Mouse (Mus musculus) liver, embryonic 14.5 days (tissue): ENCODE results near the gene Hist1h2ao. TPM values are rescaled to one million over a fixed set of nuclear protein-coding genes. Genes with fewer than 3 reads are reported as not detected.
"Not testable (repeated sequence)": the region's sequence is repeated elsewhere in the genome, so short reads cannot be mapped to it uniquely, and the experiment has no call there.

Experiments
- ATAC-seq: fragments of 200-750 bp; cut with Nextera tagmentation; 2 replicates; pipeline ENCODE4 v1.8.0; 2017; ENCODE audit warnings: moderate number of reproducible peaks, mild to moderate bottlenecking, moderate library complexity; ENCODE audit not compliant: insufficient read depth
- DNase-seq, 3 experiments: peaks; one replicate each; pipeline ENCODE4 v3.0.0-alpha.2; 2012 to 2013; ENCODE audit warnings: low read depth in 3 of 3, low spot score in 3 of 3
- H3K27ac ChIP-seq: fragments of 300-500 bp; sonication (generic); 2 replicates; pipeline ENCODE4 v1.5.1; 2014; ENCODE audit warnings: moderate library complexity, mild to moderate bottlenecking, control low read depth, inconsistent platforms
- H3K27me3 ChIP-seq: fragments of 300-500 bp; sonication (generic); 2 replicates; pipeline ENCODE4 v1.6.1; 2014; ENCODE audit warnings: mild to moderate bottlenecking, low read length, moderate library complexity; ENCODE audit not compliant: control insufficient read depth, insufficient read depth
- H3K36me3 ChIP-seq: fragments of 300-500 bp; sonication (generic); replicated peaks from 2 replicates; pipeline ENCODE4 v1.6.1; 2014; ENCODE audit warnings: low read depth; ENCODE audit not compliant: control insufficient read depth, insufficient read depth
- H3K4me1 ChIP-seq, 2 experiments: fragments of 200-500 bp in 1 of 2; fragments of 300-500 bp in 1 of 2; sonication (generic) in 1 of 2; replicated peaks; 2 replicates each; pipeline ENCODE4 v1.6.1; 2012 to 2014; ENCODE audit warnings: antibody characterized with exemption in 1 of 2, inconsistent platforms in 1 of 2, low read length in 1 of 2; ENCODE audit not compliant: control insufficient read depth in 2 of 2, insufficient read depth in 2 of 2
- H3K4me2 ChIP-seq: fragments of 300-500 bp; sonication (generic); 2 replicates; pipeline ENCODE4 v1.6.1; 2014; ENCODE audit warnings: low read depth, mild to moderate bottlenecking, control low read depth, moderate library complexity
- H3K4me3 ChIP-seq, 2 experiments: fragments of 200-500 bp in 1 of 2; fragments of 300-500 bp in 1 of 2; sonication (generic) in 1 of 2; 2 replicates each; pipeline ENCODE4 v1.5.1; 2012 to 2014; ENCODE audit warnings: low read depth in 2 of 2, low read length in 2 of 2, mild to moderate bottlenecking in 2 of 2, control low read depth in 1 of 2, inconsistent platforms in 1 of 2, moderate library complexity in 1 of 2; ENCODE audit not compliant: insufficient read depth in 1 of 2
- H3K9ac ChIP-seq: fragments of 300-500 bp; sonication (generic); replicated peaks from 2 replicates; pipeline ENCODE4 v1.6.1; 2014; ENCODE audit warnings: mild to moderate bottlenecking, control low read depth, moderate library complexity
- H3K9me3 ChIP-seq: fragments of 300-500 bp; sonication (generic); 2 replicates; pipeline ENCODE4 v1.6.1; 2016; ENCODE audit warnings: low read length, mixed read lengths; ENCODE audit not compliant: control insufficient read depth
- CTCF ChIP-seq: IDR thresholded peaks from 2 replicates; pipeline ENCODE4 v1.5.1; 2016; ENCODE audit warnings: antibody characterized with exemption, low read depth, control low read depth
- EP300 ChIP-seq: IDR thresholded peaks from 2 replicates; pipeline ENCODE4 v1.6.1; 2016; ENCODE audit warnings: antibody characterized with exemption, low read depth
- WGBS: fragments of 180-500 bp; shearing (Covaris S2); extraction: QIAGEN DNeasy Blood & Tissue Kit; methylation state at CpG from one replicate; pipeline ENCODE4 v1.1.7; 2014; ENCODE audit not compliant: insufficient replicate concordance; 5-methylcytosine and 5-hydroxymethylcytosine counted together
- polyA plus RNA-seq, 2 experiments: library from polyadenylated mRNA; depleted of rRNA in 1 of 2; stranded (reverse) in 1 of 2; unstranded in 1 of 2; fragments of >200 nt; fragmentation: Nextera tagmentation in 1 of 2; extraction: Ambion mirVana in 1 of 2; gene quantifications; 2 replicates each; pipeline versions ENCODE4 v1.2.1 to v1.2.3; 2012 to 2014

Hist1h2ao gene
- polyA plus RNA-seq, 2 experiments: 3.4 TPM; not detected in 1

DNA sequence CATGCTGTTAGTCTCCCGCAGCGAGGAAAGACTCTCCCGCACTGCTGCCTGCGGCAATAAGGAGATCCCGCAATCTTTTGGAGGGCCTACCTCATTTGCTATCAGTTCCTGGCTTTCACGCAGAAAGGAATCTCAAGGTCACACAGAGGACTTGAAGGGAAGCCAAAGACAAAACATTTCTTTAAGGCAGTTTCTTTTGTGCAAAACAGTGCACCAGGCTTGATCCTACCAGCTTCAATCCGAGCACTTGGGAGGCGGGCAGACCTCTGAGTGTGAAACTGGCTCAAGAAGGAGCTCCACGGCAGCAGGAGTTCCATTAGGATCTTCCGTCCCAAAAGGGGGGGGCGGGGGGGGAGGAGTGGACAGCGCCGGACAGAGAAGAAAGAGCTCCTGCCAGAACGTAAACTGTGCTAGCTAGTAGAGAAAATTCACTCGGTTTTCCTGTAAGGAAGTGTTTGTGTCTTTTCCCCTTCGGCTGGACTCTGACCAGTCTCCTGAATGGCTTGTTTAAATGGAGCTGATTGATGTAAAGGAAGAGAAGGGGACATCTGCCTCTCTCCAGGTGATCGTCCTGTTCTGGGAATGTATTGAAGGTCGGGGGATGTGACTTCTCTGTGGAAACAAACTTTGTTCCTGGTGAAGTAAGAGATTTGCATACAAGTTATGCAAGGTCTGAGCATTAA lies 19.5 kb upstream of the Hist1h2ao start:
- ATAC-seq: no peak
- WGBS: 27% methylated on average over 18 of the region's 18 CpGs

DNA sequence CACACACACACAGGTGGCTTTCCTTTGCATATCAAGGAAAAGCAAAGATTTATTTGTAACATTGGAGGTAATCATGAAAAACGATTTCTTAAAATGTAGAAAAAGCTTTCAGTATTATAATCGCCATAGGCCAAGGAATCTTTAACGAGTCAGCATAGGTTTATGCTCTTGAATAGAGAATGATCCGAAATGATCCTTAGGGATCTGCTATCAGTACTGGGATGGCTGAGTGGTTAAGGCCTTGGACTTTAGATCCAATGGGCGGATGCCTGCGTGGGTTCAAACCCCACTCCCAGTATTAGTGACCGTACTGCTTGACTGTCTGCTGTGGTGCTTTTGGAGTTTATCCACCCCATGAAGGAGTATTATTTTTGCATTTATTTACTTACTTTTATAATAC lies 14.7 kb upstream of the Hist1h2ao start:
- 81% methylated on average over 7 of the region's 7 CpGs for WGBS
- TF ChIP-seq EP300 (no peak), CTCF (no peak)
- Histone ChIP-seq H3K27ac (no peak overlapping the region), H3K4me3 (no peak overlapping the region), H3K27me3 (no peaks in the 10 kb centered on the region), H3K9me3 (no peaks in the 10 kb centered on the region), H3K4me2 (no peak overlapping the region), H3K9ac (no peak overlapping the region), H3K4me1 (peaks cover under 1% of the 10 kb centered on the region in 2 experiments; a peak in 2 of 4 replicates), H3K36me3 (no peaks in the 10 kb centered on the region)
- DNase-seq (no peak), ATAC-seq (no peak)

More for the DNA sequence above, 19.5 kb upstream of the Hist1h2ao start:
- Histone ChIP-seq H3K27me3 (no peaks in the 10 kb centered on the region), H3K9me3 (no peaks in the 10 kb centered on the region), H3K27ac (no peak overlapping the region), H3K36me3 (no peaks in the 10 kb centered on the region), H3K4me2 (peak overlapping the region; percentile 44), H3K4me1 (peaks cover 12 to 15% of the 10 kb centered on the region in 2 experiments), H3K9ac (peak overlapping the region; percentile 45), H3K4me3 (no peak overlapping the region)
- TF ChIP-seq CTCF (no peak), EP300 (no peak)
- no peak for DNase-seq

DNA sequence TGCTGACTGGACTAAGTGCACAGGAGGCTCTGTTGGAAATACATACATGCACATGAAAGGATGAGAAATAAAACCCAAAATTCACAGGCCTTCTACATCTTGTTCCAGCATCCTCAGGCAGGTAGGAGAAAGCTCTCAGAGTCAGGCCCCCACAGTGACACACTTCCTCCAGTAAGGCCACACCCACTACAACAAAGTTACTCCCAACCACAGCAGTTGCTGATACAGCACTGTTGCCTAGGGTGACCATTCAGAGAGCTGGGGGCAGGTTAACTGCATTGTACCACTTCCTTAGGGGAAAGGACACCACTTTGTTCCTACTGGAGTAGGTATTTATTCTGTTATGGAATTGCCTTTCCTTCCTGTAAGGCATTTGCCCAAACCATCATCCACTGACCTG lies 13.1 kb upstream of the Hist1h2ao start:
- H3K9me3 ChIP-seq, DNase-seq, H3K27me3 ChIP-seq, H3K27ac ChIP-seq, H3K4me2 ChIP-seq, H3K9ac ChIP-seq, H3K36me3 ChIP-seq, H3K4me1 ChIP-seq, H3K4me3 ChIP-seq: not testable (repeated sequence)
- peak; percentile 69; the same call in 1 of the 2 replicates for ATAC-seq

DNA sequence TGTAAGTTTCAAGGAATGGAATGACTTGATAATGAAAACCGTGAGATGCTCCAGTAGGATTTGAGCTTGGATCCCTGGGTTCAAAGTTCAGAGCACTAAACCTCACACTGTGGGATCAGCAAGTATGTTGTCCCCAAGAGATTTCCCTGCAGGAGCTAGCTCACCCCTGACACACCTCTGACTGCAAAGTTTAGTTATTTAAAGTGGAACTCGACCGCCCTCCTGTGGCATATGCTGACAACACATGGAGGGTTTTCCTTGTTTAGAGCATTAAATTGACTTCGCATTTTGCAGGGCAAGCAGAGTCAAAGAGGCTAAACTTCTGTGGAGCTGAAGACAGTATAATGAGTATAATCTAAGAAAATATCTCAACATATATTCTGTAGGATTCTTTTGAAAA lies 7.2 kb upstream of the Hist1h2ao start:
- not testable (repeated sequence) for H3K9me3 ChIP-seq, H3K4me1 ChIP-seq, H3K4me3 ChIP-seq, H3K27me3 ChIP-seq, H3K4me2 ChIP-seq, DNase-seq, H3K36me3 ChIP-seq, H3K27ac ChIP-seq, H3K9ac ChIP-seq
- peak; percentile 52; the same call in 1 of the 2 replicates for ATAC-seq
- no CpG with 5 or more reads among the region's 4 CpGs for WGBS

- not testable (repeated sequence) for H3K4me1 ChIP-seq, H3K9me3 ChIP-seq, H3K4me2 ChIP-seq, DNase-seq, H3K27me3 ChIP-seq, H3K36me3 ChIP-seq, H3K27ac ChIP-seq, H3K9ac ChIP-seq, H3K4me3 ChIP-seq
- peak; percentile 11 for ATAC-seq
- no CpG with 5 or more reads among the region's 8 CpGs for WGBS
Observed at GRCm38 (mm10) chr13:21811074-21811473, 809 bp downstream of the Hist1h2ao start.

DNA sequence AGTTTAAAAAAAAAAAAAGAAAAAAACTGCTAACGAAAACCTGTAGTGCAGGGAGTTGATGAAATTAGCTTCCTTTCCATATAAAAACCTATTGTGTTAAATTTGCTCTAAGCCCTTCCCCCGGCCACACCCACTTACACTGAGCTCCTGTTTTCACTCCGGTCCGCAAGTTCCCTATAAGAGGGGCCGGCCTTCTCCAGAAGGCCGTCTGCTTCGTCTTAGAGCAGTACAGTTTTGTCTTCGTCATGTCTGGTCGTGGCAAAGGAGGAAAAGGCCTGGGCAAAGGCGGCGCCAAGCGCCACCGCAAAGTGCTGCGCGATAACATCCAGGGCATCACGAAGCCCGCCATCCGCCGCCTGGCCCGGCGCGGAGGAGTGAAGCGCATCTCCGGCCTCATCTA lies 1.3 kb downstream of the Hist1h2ao start, which contains the start of gene Hist1h4m:
Gene Hist1h4m (plus strand): TSS at position 208 of the 400 bp plus-strand sequence.
- H3K27me3 ChIP-seq, H3K36me3 ChIP-seq, H3K9me3 ChIP-seq, H3K4me1 ChIP-seq, DNase-seq: not testable (repeated sequence)
- ATAC-seq: peak; percentile 37
- H3K9ac ChIP-seq: peak within 1 kb of the TSS; percentile 50; the same call in 1 of the 2 replicates
- WGBS: no CpG with 5 or more reads among the region's 24 CpGs
- peak within 1 kb of the TSS in 1 of 2 experiments; percentile 40; a peak in 1 of 4 replicates for H3K4me3 ChIP-seq
- peak within 1 kb of the TSS; percentile 38 for H3K4me2 ChIP-seq
- peak within 1 kb of the TSS; percentile 72 for H3K27ac ChIP-seq

- H3K27ac ChIP-seq: peak overlapping the region; percentile 72
- H3K9me3 ChIP-seq, H3K27me3 ChIP-seq, H3K36me3 ChIP-seq, H3K4me1 ChIP-seq, DNase-seq: not testable (repeated sequence)
- peak overlapping the region in 1 of 2 experiments; percentile 40; a peak in 1 of 4 replicates for H3K4me3 ChIP-seq
- peak overlapping the region; percentile 38 for H3K4me2 ChIP-seq
- H3K9ac ChIP-seq: peak overlapping the region; percentile 50; the same call in 1 of the 2 replicates
- ATAC-seq: peak; percentile 57
- WGBS: under 1% methylated on average over 12 of the region's 14 CpGs
Observed at GRCm38 (mm10) chr13:21812092-21812491, 1.8 kb downstream of the Hist1h2ao start.
